Mouse (Mus musculus) limb, embryonic 14.5 days (tissue): Measurements from ENCODE around the gene Hbb-bh1. TPM values are rescaled to one million over a fixed set of nuclear protein-coding genes. Genes with fewer than 3 reads are reported as not detected.

Source experiments
- ATAC-seq: fragments of 200-750 bp; cut with Nextera tagmentation; 2 replicates; pipeline ENCODE4 v1.8.0; 2017; ENCODE audit warnings: low read depth, moderate number of reproducible peaks, moderate TSS enrichment; ENCODE audit not compliant: low FRiP score
- DNase-seq: peaks from one replicate; pipeline ENCODE4 v3.0.0-alpha.2; 2015; ENCODE audit warnings: low spot score
- H3K27ac ChIP-seq: fragments of 300-500 bp; sonication (generic); replicated peaks from 2 replicates; pipeline ENCODE4 v1.5.1; 2014; ENCODE audit warnings: low read depth, mild to moderate bottlenecking, low read length, moderate library complexity, mixed read lengths
- H3K27me3 ChIP-seq: fragments of 300-500 bp; sonication (generic); 2 replicates; pipeline ENCODE4 v1.6.1; 2014; ENCODE audit warnings: low read length, mixed read lengths; ENCODE audit not compliant: control insufficient read depth, insufficient read depth
- H3K36me3 ChIP-seq: fragments of 300-500 bp; sonication (generic); 2 replicates; pipeline ENCODE4 v1.6.1; 2014; ENCODE audit warnings: mild to moderate bottlenecking, low read length, moderate library complexity, mixed read lengths; ENCODE audit not compliant: control insufficient read depth, insufficient read depth
- H3K4me1 ChIP-seq: fragments of 300-500 bp; sonication (generic); 2 replicates; pipeline ENCODE4 v1.6.1; 2014; ENCODE audit warnings: antibody characterized with exemption, low read length, mixed read lengths; ENCODE audit not compliant: control insufficient read depth, insufficient read depth
- H3K4me2 ChIP-seq: fragments of 300-500 bp; sonication (generic); replicated peaks from 2 replicates; pipeline ENCODE4 v1.6.1; 2014; ENCODE audit warnings: low read depth, mild to moderate bottlenecking, low read length, moderate library complexity; ENCODE audit not compliant: severe bottlenecking
- H3K4me3 ChIP-seq: fragments of 300-500 bp; sonication (generic); replicated peaks from 2 replicates; pipeline ENCODE4 v1.5.1; 2014; ENCODE audit warnings: low read length
- H3K9ac ChIP-seq: fragments of 300-500 bp; sonication (generic); 2 replicates; pipeline ENCODE4 v1.6.1; 2014; ENCODE audit warnings: mild to moderate bottlenecking, low read depth, low read length, moderate library complexity; ENCODE audit not compliant: severe bottlenecking
- H3K9me3 ChIP-seq: fragments of 300-500 bp; sonication (generic); 2 replicates; pipeline ENCODE4 v1.6.1; 2016; ENCODE audit warnings: low read length; ENCODE audit not compliant: control insufficient read depth
- POLR2A ChIP-seq: fragments of 200-500 bp; IDR thresholded peaks from 2 replicates; pipeline ENCODE4 v1.8.0; 2012; ENCODE audit warnings: inconsistent platforms, mild to moderate bottlenecking, moderate library complexity, borderline replicate concordance; ENCODE audit not compliant: insufficient read depth, insufficient read length; ENCODE audit errors: extremely low read depth
- WGBS: fragments of 180-500 bp; shearing (Covaris S2); extraction: QIAGEN DNeasy Blood & Tissue Kit; methylation state at CpG from one replicate; pipeline ENCODE4 v1.1.7; 2014; 5-methylcytosine and 5-hydroxymethylcytosine counted together
- polyA plus RNA-seq, 2 experiments: library from polyadenylated mRNA; depleted of rRNA in 1 of 2; stranded (reverse) in 1 of 2; unstranded in 1 of 2; fragments of >200 nt; fragmentation: Nextera tagmentation in 1 of 2; extraction: Ambion mirVana in 1 of 2; gene quantifications; 2 replicates each; pipeline versions ENCODE4 v1.2.1 to v1.2.3; 2012 to 2014

The Hbb-bh1 gene
- polyA plus RNA-seq, 2 experiments, result 8.4 to 12.0 TPM

- Histone ChIP-seq H3K27ac (no peak overlapping the region), H3K4me2 (no peak overlapping the region), H3K4me3 (no peak overlapping the region), H3K27me3 (no peaks in the 10 kb centered on the region), H3K4me1 (no peaks in the 10 kb centered on the region), H3K9me3 (no peaks in the 10 kb centered on the region), H3K9ac (no peak overlapping the region), H3K36me3 (no peaks in the 10 kb centered on the region)
- no peak for ATAC-seq
- TF ChIP-seq POLR2A, result no peak
- no peak for DNase-seq
Observed at GRCm38 (mm10) chr7:103865716-103866115, 22.8 kb upstream of the Hbb-bh1 start.

GRCm38 (mm10) chr7:103861531-103861930 lies 18.6 kb upstream of the Hbb-bh1 start:
- Histone ChIP-seq H3K27me3 (no peaks in the 10 kb centered on the region), H3K4me1 (no peaks in the 10 kb centered on the region), H3K36me3 (no peaks in the 10 kb centered on the region), H3K4me3 (no peak overlapping the region), H3K27ac (no peak overlapping the region), H3K9me3 (no peaks in the 10 kb centered on the region), H3K4me2 (no peak overlapping the region), H3K9ac (no peak overlapping the region)
- ATAC-seq (no peak), DNase-seq (no peak)
- TF ChIP-seq POLR2A, result no peak
- WGBS, result 76% methylated on average over 3 of the region's 3 CpGs

- no peak overlapping the region for H3K4me2 ChIP-seq
- no peak overlapping the region for H3K4me3 ChIP-seq
- no peak overlapping the region for H3K9ac ChIP-seq
- H3K4me1 ChIP-seq, result no peaks in the 10 kb centered on the region
- H3K36me3 ChIP-seq, result no peaks in the 10 kb centered on the region
- WGBS, result 52% methylated on average over 1 of the region's 1 CpGs
- TF ChIP-seq POLR2A, result no peak
- no peaks in the 10 kb centered on the region for H3K9me3 ChIP-seq
- no peaks in the 10 kb centered on the region for H3K27me3 ChIP-seq
- ATAC-seq (no peak), DNase-seq (no peak)
- H3K27ac ChIP-seq, result no peak overlapping the region
Observed at GRCm38 (mm10) chr7:103860855-103861254, 17.9 kb upstream of the Hbb-bh1 start.

- no peak overlapping the region for H3K4me2 ChIP-seq
- ATAC-seq, result no peak
- no peaks in the 10 kb centered on the region for H3K27me3 ChIP-seq
- no peaks in the 10 kb centered on the region for H3K36me3 ChIP-seq
- H3K4me3 ChIP-seq, result no peak overlapping the region
- DNase-seq, result no peak
- no peak overlapping the region for H3K9ac ChIP-seq
- no peaks in the 10 kb centered on the region for H3K9me3 ChIP-seq
- H3K27ac ChIP-seq, result no peak overlapping the region
- WGBS, result 65% methylated on average over 2 of the region's 2 CpGs
- TF ChIP-seq POLR2A, result no peak
- no peaks in the 10 kb centered on the region for H3K4me1 ChIP-seq
Observed at GRCm38 (mm10) chr7:103859076-103859475, 16.1 kb upstream of the Hbb-bh1 start.

- Histone ChIP-seq H3K9me3 (no peaks in the 10 kb centered on the region), H3K4me2 (no peak overlapping the region), H3K4me1 (no peaks in the 10 kb centered on the region), H3K4me3 (no peak overlapping the region), H3K27me3 (no peaks in the 10 kb centered on the region), H3K9ac (no peak overlapping the region), H3K27ac (no peak overlapping the region), H3K36me3 (no peaks in the 10 kb centered on the region)
- ATAC-seq (no peak), DNase-seq (no peak)
- TF ChIP-seq POLR2A, result no peak
- 65% methylated on average over 1 of the region's 1 CpGs for WGBS
Observed at GRCm38 (mm10) chr7:103854669-103855068, 11.7 kb upstream of the Hbb-bh1 start.

- DNase-seq (no peak), ATAC-seq (no peak)
- Histone ChIP-seq H3K4me3 (no peak within 1 kb of the TSS), H3K9me3 (no peaks in the 10 kb centered on the region), H3K4me2 (no peak within 1 kb of the TSS), H3K9ac (no peak within 1 kb of the TSS), H3K27ac (no peak within 1 kb of the TSS), H3K4me1 (no peaks in the 10 kb centered on the region), H3K36me3 (no peaks in the 10 kb centered on the region), H3K27me3 (no peaks in the 10 kb centered on the region)
- no peak for TF ChIP-seq POLR2A
- WGBS, result 76% methylated on average over 2 of the region's 2 CpGs
Observed at GRCm38 (mm10) chr7:103853090-103853489, 10.1 kb upstream of the Hbb-bh1 start, which contains the start of gene Hbb-y. Gene Hbb-y (minus strand): TSS chr7:103853216.
